Mouse (Mus musculus) adrenal gland, postnatal 4 days (tissue): ENCODE data around the gene Dab2ip. TPM values are rescaled to one million over a fixed set of nuclear protein-coding genes. Genes with fewer than 3 reads are reported as not detected.

ENCODE experiments used
- DNase-seq, 2 experiments: peaks; one replicate each; pipeline ENCODE4 v3.0.0; 2021 to 2022; ENCODE audit warnings: low spot score in 2 of 2, mixed read lengths in 2 of 2
- total RNA-seq, 2 experiments: library from RNA; stranded (reverse); gene quantifications; 2 replicates each; pipeline ENCODE4 v1.2.3; 2021

The Dab2ip gene
- total RNA-seq, 2 experiments from 2014 or later = 74.4 to 77.6 TPM

DNA sequence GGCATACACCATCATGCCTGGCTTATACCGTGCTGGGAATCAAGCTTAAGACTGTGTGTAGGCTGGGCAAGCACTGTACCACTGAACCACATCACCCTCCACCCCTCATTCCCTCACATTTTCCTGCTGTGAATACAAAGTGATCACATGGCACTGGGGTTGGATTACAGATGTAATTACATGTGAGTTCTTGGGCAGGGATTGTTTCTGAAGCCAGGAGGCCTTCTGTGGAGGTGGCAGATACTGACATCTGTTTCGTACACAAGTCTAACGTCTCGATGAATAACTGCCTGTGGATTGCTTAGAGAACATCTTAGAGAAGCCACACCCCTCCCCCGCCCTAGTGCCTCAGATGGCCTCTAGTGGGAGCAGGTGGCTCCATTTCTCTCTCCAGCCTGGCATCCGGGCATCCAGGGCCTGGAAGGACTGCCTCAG, 93.2 kb downstream of the Dab2ip start:
- no peak for DNase-seq

DNA sequence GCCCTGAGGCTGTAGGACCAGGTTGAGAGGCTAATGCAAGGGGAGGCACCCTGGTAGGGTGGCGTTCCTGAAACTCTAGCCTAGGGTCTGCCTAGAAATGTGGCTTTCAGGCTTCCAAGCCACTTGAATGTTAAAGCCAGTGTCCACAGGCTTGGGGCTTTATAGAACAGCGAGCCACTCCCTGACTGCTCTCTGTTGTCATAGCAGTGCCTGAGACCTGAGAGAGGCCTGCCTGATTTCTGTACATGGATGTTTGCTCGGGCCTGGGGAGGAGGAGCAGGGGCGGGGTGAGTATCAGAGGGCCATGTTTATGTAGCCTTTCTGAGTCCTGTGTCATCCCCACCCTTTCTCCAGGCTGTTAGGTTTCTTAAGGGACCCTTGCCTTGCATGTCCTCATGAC, 94.9 kb downstream of the Dab2ip start:
- DNase-seq = no peak

DNA sequence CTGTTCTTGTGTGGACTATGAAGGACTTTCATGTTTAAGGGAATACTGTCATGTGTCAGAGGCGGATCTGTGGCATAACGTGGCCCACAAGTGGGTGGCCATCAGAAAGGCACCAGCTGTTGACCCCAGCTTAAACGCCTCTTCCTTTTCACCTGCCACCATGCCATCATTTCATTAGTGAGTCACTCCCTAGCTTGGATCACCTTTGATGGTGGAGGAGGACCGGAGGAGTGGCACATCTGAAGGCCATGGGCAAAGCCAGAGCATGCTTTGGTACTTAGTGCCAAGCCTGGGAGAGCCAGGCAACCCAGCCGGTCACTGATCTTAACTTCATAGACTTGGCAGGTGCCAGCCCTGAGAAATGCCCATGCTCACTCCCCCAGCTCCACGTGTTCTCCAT, 96.7 kb downstream of the Dab2ip start:
- DNase-seq = no peak

DNA sequence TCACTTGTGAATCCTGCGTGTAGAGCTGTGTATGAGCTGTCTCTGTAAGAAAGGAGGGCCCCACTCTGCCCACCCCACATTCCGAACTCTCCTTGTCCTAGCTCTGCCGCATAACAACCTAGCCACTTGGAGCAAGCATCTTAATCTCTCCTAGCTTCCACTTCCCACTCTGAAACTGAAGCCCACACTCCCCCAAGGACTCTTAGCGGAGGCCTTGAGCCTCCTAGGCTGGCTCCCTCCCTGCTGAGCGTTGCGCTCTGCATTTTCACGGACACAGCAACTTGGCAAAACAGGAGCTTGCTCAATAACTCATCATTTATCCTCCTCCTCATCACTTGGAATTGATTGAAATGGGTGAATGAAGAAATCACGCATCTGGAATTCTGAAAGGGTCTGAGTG, 97.9 kb downstream of the Dab2ip start:
- DNase-seq = no peak

DNA sequence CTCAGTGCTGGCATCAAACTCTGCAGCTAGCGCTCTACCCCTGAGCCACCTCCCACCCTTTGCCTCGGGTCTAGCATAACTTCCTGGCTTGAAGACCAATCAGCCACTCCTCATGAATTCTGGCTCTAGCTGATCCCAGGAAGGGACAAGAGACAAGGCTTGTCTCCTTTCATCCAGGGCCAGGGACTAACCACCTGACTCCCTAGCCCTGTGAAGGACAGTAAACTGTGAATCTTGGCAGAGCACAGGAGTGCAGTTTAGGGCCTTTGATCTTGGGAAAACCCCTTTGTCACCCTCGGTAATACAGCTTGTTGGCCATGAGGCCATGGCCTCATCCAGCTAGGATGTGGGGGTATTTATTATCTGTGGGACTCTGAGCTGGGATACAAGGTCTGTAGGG, 100.2 kb downstream of the Dab2ip start:
- DNase-seq = peak in 1 of 2 experiments; percentile 39

DNA sequence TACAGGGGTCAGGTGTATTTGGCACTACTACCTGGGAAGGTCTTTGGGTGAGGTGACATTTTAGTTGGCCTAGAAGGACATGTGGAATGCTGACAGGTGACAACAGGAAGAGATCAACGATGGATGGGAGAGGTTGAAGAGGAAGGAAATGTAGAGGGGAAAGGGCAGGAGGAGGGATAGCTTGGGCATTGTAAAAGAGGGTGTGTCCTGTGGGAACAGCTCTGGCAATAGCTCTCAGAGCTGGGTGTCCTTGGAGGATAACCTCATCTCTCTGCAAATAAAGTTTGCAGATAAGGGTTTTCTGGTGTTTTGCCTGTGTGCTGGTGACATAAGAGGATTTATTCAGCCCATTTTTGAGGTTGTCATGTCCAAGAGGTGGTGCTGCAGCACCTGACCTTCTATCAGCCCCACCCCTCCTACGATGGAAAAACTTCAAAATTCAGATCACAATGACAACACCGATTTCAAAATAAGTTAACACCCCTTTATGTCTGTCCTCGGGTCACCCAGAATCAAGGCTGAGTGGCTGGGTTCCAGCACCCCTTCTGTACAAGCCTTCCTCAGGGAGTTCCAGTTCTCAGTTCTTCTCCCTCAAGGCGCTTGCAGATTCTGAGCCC, 101.6 kb downstream of the Dab2ip start:
- no peak for DNase-seq

DNA sequence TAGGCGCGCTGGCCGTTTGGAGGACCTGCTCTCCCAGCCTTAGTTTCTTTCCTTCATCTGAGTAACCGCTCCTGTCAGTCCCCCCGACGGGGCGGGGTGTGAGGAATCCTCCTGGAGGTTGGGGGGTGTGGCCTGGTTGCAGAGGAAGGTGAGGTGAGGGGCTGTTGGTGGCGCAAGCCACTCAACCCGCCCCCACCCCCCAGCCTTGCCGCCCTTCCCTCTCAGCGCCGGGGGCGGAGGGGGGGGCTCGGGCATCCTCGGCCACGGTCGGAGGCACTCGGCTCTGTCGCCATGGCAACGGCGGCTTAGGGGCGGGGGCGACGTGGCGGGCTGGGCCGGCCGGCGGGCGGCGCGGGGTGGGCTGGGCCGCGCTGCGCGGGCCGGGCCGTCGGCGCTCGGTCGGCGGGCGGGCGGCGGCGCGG, 102.9 kb downstream of the Dab2ip start:
- peak; percentile 54 to 68 for DNase-seq

DNA sequence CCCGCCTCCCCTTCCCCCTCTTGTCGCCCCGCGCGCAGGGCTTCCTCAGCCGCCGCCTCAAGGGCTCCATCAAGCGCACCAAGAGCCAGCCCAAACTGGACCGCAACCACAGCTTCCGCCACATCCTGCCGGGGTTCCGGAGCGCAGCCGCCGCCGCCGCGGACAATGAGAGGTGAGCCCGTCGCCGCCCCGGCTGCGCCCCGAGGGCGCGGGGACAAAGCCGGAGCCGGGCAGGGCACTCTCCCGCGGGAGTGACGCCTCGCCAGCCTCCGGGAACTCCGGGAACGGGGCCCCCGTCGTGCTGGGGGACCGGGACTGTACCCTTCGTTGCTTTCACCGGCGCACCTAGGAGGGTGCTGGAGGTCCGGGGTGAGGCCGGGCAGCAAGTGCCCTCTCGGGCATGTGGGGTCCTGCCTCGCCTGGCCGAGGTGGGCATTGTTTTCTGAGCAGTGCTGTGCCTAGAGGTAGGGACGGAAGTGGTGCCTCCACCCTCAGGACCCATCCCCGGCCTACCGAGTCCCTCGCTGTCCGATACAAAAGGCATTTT, 103.5 kb downstream of the Dab2ip start:
- peak in 1 of 2 experiments; percentile 34 for DNase-seq

DNA sequence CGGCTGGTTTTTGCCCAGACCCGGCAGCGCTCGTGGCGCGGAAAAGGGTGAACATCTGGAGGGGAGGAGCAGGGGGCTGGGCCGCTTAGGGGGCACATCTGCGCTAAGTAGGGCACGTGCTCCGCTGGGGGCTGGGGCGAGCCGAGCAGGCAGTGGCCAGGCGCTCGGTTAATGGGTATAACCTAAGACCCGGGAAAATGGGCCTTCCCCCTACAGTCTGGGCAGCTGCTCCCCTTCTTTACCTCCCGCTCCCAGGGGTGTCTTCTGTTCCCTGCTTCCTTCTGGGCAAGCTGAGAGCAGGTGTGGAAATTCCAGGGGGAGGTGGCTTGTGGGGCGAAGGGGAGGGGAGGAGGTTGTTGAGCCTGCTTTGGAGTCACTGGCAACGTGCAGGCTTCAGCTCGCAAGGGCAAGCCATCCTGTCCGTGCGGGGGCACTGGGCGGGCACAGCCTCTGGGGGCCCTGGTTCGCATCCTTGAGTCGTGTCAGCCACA, 104.0 kb downstream of the Dab2ip start:
- DNase-seq = no peak

DNA sequence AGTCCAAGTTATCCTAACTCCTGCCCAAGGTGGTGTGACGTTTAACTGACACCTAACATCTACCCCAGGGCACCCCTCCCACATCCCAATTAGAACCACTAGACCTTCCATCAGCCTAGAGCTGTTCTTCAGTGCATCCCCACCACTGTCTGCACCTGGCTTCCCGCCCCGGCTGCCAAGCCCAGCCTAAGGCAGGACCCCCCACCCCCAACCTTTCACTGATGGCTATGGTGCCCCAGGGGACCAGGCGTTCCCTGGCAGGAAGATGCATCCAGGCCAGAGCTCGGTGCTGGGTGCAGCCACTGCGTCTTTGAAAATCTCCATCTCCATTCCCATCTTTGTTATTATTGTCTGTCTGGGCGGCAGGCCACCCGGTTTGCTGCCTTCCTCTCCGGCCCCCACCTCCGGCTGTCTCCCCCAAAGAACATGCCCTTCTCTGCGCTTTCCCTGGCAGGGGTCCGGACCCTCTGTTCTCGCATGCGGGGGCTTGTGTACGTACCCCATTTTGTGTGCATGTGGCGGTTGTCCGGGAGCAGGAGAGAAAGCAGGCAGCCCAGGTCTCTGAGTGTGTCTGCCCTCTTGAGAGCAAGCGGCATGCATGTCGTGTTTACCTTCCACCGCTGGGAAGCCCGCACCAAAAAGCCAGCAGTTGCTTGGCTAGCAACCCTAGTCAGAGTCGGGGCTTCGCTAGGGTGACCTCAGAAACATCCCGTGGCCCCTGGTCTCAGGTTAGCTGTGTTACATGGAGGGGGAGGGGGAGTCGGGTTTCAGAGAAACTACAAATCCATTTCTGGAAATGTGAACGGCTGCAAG, 104.9 kb downstream of the Dab2ip start:
- DNase-seq = no peak

DNA sequence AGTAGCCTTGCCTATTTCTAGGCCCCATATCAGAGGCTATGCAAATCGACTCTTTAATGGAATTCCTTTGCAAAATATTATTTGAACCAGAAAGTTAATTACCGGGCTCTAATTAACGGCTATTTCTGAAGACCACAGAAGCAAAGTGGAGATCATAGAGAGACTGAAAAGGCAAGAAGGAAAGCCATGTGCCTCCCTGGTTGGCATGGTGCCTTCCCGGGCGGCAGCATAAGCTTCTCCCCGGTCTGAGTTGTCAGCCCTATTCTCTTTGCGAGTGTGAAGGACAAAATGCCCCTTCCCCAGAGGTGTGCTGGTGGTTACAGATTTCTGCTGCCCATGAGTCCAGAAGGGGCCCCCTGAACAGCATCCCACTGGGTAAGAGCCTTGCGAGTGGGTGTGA, 109.7 kb downstream of the Dab2ip start:
- DNase-seq = no peak

DNA sequence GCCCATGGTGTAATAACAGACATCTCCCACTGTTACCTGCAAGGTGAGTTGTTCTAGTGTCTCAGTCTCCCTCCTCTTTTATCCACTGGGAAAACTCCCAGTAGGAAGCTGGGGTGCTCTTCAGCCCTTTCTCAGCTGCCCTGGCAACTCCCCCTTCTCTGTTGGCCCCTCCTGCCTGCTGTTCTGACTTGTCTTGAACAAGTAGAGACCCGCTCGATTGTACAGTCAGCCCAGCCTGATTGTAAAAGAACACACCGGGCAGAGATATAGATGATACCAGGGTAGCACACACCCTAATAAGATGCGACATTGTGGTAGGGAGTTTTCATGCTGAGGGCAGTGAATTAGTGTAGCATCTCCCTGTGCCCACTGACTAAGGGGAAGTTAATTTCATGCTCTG, 111.2 kb downstream of the Dab2ip start:
- no peak for DNase-seq

DNA sequence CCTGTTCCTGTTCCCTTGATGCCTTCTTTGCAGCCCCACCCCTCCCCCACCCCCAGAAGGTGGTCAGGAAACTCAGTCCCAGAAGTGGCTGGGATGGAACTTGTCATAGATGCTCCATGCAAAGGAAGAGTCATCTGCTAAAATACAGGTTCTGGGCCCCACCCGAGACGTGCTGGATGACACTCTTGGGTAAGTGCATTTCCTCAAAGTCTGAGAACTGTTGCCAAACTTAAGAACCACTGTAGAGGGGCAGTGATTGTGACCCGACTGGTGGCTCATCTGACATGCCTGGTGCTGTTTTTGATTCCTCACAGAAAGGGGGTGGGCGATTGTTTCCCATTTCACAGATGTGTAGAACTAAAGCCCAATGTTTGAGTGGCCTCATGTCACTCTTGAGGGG, 111.7 kb downstream of the Dab2ip start:
- no peak for DNase-seq

DNA sequence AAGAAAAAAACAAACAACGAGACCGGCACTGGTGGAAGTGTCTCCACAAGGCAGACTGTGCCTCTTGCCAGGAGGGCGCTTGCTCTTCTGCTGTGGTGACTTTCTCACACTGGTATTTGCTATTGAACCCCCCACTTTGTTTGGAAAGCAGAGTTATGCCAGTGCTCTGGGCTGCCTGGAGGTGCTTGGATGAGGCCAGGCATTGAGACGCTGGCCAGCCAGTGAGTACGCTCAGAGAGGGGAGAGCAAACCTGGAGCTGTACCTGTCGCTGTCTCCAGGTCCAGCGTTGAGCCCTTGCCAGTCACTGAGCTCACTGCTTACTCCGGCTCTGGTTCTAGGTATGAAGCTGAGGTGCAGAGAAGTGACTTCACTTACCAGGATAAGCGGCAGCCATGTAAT, 112.2 kb downstream of the Dab2ip start:
- no peak for DNase-seq

DNA sequence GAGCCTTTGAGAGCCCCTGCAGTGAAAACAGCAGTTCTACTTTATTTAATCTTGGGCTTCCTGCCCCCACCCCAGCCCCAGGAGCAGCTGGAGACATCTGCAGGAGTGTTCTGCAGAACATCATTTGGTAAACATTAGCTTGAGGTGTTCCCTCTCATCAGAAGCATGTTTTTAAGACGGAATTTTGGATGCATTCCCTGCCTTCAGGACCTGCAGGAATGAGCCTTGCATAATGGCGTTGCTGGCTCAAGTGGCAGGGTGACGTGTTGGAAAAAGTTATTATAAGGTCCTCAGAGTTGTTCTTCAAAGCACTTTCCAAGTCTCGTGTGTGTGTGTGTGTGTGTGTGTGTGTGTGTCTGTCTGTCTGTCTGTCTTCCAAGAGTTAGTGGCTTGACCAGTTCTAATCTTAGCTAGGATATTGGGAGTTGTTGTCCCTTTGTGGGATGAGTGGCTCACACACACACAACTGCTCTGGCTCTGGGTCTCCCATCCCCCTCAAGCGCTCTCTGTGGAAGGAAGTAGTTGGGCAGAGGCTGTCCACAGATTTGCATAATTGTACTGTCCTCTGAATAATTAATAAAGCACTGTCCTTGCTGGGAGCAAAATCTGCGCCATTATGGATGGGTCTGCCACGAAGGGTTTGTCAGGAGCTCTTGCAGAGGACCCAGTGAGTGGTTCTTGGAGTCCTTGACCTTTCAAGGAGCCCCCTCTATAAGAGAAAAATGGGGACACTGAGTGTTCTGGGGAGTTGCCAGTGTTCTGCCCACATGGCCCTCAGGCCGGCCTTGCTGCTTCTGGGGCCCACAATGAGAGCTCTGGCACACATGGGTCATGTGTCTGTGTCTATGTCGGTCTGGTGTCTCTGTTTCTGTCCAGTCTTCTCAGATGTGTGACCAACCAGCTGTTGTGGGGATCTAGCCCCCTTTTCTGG, 114.2 kb downstream of the Dab2ip start:
- DNase-seq = no peak

DNA sequence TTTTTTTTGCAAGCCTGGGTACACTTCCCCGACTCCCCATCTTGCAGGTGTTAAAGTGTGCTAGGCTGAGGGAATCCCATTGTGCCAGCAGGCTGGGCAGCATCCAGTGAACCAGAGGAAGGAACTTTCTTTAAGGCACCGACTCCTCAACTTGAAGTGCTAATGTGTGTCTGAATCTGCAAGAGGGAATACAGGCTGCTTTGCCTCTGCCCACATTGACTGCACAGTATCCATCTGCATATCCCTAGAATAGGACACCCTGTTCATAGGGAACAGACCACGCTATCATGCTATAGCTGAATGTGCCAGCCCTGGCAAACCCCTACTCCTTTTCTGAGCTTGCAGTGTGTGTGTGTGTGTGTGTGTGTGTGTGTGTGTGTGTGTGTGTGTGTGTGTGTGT, 115.1 kb downstream of the Dab2ip start:
- no peak for DNase-seq

DNA sequence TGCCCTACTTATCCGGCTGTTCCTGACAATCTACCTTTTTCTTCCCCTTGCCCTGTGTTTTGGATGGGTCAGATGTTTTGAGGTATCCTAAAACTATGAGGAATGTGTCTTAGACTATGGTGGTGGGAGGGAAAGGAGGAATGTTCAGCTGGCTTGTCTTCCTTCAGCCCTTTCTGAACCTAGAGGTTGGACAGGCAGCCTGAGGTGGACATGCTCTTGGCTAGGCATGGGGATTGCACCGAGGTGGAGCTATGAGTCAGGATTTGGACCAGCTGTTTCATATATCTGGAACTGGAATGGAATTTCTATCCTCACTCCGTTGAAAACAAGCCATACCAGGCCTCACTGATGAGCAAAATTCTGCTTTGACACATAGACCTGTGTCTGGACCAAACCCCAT, 115.9 kb downstream of the Dab2ip start:
- no peak for DNase-seq

DNA sequence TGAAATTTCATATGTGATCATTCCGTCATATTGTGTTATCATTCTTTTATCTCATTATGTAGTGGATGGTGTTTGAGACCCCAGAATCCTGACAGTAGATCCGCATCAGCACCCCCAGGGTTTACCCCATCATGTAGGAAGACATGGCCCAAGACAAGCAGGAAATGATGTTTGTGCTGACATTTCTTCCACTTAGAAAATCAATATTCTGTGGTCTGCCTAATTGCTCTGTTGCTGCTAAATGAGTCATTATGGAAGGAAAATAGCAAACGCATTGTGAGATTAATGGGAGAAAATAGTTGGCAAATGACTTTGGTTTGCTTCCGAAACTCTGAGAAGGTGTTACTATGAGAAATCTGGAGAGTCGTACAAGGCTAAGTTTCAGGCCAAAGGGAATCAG, 116.4 kb downstream of the Dab2ip start:
- DNase-seq = no peak

DNA sequence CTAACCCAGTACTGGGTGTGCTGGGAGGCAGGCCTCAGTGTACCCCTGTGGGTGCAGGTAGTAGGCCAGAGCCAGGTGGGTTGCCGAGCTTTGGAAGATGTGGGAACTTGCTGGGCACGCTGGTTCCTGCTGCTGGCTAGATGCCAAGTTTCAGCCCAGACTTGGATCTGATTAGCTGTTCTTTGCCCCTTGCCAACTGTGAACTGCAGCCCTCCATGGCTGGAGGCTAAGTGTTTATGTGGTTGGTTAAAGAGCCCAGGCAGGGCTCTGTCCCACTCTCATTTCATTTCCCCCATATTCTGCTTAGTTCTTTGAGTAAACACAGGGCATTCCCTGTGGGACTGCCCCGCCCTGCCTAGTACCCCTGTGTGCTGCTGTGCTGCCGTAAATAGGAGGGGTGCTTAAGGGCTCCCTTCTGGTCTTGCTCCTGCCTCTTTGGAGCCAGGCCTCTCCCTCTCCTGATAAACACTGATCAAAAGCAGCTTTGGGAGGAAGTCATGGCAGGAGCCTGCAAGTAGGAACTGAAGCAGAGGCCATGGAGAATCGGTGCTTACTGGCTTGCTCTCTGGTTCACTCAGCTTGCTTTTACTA, 118.1 kb downstream of the Dab2ip start:
- DNase-seq = no peak

DNA sequence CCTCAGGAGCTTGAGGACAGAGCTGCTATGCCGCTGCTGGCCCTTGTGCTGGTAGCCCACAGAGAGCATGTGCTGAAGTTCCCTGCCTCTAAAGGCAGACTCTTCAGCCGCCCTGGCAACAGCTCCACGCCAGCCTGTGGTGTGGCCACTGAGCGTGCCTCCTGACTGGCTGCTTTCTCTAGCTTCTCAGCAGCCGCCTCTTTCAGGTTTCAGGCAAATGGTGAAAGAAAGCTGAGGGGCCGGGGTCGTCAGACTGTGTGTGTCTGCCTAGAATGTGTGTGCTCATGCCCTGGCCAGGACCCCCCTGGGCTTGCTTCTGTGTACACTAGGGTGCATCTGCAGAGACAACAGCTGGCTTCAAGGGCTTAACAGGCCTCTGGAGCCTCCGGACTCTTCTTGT, 119.8 kb downstream of the Dab2ip start:
- no peak for DNase-seq

DNA sequence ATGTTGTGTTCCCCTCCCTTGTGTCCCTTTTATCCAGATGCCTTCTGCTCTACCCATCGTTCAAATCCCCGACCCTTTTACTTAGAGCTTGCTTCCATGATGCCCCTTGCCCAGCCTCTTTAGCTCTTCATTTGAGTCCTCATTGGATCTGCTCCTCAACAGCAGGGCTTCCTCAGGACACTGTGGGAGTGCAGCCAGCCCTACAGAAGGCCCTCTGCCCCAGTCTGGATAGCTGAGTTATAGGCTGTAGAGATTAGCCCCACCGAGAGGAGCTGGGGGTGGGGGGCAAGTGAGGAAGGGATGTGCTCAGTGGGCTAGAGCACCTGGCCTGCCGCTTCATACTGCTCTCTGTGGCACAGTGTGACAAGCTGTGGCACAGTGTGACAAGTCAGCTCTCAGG, 120.4 kb downstream of the Dab2ip start:
- no peak for DNase-seq
